Mouse (Mus musculus) lung, postnatal 14 days (tissue): ENCODE results near the gene Ptpro.

Experiments
- DNase-seq: peaks from one replicate; pipeline ENCODE4 v3.0.0; 2021

Gene Ptpro

DNA sequence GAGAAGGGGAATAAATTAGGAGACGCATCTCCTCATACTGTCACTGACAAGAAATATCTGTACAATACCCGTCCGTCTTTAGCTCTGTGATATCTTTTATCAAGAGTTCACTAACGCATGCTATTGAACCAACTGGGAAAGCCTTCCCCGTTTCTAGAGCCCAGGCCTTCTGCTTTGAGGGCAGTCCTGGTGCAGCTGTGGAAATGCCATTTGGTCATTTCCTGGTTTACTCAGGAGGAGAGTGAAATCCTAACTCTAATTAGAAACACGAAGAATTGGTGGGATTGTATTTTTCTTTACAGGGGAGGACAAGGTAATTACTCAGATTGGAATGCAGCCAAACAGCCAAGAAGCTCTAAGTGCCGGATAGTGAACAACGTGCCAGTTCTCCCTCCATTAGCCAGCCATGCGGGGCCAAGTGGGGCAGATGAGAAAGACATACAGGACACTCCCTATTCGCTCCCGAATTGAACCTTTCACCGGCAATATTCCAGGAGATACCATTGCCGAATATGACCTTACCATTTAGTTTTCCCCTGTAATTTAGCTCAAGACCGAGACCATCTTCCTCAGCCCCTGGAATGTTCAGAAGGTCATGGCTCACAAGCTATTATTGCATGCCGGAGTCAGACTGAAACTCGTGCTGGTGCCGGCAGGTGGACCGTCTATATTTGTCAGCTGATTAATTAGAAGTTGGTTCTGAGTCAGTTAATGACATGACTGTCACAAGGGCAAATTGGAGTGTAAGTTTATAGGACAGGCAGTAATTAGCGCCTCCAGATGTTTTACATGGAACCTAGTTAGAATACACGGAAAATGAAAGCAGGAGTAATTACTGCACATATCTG is 43.1 kb downstream of the Ptpro start:
- DNase-seq, result no peak

DNA sequence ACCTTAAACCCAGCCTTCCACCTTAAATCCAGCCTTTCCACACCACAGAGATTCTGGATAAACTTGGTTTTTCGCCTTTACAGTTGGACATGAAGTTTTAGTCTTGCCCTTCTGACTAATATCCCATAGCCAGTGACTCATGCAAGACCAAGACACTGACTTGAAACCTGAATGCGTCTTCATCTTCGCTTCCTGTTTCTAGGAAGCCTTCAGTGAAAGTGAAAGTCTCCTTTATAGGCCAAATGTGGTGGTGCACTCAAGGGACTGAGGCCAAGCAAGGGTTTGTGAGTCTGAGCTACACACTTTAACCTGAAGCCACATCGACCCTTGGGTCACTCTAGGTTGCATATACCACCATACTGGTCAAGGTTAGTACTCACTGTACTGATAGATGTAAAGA is 50.4 kb downstream of the Ptpro start:
- no peak for DNase-seq

DNA sequence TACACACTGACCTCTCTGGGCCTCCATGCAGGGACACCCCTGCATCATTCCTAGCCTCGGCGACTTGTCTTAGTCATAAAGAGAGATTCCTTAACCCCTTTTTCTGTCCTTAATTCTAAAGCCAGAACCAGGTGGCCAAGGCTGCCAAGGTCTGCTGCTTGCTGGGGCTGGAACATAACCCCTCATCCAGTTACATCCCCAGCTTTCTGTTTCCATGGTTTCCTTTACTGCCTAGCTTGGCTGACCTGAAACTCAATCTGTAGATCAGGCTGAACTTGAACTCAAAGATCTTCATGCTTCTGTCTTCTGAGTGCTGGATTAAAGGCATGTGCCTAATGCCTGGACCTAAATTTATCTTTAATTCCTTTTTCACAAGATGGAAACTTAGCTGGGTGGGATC is 51.7 kb downstream of the Ptpro start:
- DNase-seq, result no peak

DNA sequence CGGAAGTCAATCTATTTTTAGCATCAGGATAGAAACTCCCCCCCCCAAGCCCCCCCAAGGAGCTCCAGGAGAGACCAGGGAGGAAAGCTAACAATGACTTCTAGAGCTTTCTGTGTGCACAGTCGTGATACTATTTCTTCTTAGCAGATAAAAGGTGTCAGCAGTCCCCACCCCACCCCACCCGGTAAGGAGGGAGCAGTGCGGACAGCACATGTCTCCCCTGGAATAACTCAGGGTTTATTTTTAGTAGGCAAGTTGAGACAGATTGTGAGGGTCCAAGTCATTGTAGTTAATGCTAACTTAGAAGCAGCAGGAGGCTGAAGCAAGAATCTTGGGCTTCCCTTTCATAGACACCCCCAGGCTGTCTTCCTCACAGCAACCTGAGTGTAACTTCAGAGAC is 63.1 kb downstream of the Ptpro start:
- no peak for DNase-seq

DNA sequence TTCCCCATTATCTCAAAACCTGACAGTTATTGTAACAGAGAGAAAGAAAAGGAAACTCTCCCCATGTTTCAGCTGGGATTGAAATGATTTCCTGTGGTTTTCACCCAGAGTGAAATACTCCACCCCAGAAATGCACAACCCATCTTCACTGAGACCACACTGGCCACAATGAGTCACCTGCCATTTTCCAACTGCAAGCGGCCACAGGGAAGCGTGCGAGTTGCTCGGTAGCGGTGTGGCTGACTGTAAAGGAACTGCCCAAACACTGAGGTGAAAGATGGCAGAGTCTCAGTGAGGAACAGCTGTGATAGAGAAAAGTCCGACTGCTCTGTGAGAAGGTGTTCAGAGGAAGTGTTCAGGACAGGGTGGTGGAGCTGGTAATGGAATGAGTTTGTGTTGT is 64.2 kb downstream of the Ptpro start:
- DNase-seq, result no peak

DNA sequence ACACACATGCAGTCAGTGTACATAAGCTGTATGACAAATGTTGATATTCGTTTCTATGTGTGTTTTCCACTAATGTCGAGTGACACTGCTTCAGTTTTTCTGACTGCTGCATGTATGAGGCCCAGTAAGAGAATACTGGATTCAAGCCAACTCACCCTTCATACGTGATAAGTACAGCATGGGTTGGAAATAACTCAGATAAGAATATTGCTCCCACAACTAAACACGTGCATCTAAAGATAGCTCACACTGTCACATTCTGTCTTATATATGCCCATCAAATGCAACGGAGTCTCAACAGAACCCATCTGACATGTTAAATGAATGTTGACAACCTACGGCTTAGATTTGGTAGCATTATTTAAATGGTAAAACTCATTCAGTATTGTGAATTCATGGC is 65.4 kb downstream of the Ptpro start:
- no peak for DNase-seq

DNA sequence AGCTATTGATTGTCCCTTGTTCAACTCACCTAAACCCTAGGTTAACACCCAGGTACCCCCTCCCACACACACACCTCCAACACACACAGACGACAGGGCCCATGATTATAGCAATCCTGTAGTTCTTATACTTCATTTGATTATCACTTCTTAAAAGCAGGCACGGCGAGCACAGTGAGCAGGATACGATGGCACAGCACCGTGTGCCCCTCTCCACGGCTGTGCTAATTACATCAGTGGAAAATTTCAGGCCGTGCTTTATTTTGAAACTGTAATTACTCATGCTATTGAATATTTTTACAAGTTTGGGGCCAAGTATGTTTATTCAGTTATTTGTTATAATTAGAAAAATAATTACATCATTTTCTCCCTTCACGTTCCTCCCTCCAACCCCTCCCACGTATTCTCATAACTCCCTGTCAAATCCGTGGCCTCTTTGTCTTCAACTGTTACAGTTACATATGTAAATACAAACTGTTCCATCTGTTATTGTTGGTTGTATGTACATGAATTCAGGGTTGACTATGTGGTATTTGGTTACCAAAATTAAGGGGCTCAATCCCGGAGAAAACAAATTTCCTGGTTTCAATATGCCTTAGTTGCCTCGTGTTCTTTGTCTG is 66.2 kb downstream of the Ptpro start:
- no peak for DNase-seq

DNA sequence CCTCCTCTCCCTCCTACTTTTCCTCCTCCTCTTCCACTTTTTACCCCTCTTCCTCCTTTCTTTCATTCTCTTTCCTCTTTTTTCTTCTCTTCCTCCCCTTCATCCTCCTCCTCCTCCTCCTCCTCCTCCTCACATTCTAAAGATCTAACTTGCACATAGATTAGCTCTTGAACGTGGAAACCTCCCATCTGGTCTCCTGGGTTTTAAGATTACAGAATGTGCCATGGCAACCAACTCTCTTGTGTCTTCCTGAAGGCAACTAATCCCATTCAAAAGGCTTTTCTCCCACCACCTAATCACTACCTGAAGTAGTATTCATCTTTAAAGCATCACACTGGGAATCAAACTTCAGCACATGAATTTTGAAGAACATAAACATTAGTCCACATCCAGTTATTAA is 67.5 kb downstream of the Ptpro start:
- DNase-seq, result no peak

DNA sequence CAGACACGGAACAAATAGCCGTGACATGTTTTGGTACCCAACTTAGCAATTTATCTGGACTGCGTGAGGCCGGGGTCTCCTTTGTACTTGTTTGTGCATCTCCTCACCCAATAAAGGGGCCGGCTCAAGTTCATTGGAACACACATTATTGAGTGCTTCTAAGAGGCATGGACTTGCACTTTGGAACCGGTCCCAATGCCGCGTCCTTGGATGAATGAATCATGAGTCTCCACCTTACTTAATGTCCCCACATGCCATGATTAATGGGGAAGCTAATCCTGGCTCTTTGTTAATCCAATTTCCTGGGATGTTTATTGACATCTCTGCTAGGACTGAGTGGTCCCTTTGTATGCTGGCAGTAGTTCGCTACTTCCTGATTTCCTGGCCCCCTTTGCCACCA is 75.6 kb downstream of the Ptpro start:
- DNase-seq, result no peak

DNA sequence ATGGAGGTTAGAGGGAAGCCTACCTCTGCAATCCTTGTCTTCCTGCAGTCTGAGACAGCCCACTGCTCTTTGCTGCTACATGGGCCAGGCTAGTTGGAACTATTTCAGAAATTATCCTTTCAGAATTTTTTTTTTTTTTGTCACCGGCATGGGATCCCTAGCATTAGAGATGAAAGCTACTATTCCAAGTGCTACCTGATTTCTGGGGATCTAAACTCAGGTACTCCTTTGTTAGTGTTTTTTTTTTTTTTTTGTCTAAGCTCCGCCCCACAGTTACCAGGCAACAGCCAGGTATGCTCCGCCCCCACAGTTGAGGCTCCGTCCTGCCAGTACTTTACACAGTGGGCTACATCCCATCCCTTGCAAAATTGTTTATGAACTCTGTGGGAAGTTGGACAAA is 76.1 kb downstream of the Ptpro start:
- DNase-seq, result no peak

DNA sequence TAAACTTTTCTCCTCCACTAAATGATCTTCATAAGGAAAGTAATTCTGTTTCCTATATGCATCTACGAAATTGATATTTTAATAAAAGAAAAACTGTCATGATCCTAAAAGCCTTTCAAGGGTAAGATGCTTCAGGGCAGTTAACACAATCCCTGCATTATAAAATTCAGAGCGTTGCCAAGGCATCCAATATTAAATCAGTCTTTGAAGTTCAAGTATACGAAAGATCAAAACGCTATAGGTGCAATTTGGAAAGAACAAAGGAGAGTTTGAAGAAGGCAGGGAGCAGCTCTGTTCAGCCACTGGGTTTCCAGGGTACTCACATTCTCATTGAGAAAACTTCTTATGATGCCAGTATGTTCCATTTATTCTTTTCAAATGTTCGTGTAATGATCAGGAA is 78.7 kb downstream of the Ptpro start:
- DNase-seq, result no peak

DNA sequence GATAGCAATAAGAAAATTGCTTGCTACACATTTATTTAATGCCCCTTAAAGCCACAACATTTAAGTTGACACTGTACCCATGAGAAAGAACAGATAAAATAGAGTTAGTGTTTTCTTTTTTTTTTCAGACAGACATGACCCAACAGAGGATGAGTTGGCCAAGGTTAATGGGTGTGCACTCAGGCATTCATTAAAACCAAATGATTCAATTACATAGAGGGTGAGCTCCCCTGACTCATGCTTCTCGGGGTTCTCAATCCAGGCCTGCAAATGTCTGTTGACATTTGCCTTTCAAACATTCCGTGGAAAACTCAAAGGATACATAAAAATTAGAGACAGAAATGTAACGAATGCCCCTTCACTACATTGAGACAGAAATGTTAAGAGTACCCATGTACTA is 79.7 kb downstream of the Ptpro start:
- DNase-seq, result no peak

DNA sequence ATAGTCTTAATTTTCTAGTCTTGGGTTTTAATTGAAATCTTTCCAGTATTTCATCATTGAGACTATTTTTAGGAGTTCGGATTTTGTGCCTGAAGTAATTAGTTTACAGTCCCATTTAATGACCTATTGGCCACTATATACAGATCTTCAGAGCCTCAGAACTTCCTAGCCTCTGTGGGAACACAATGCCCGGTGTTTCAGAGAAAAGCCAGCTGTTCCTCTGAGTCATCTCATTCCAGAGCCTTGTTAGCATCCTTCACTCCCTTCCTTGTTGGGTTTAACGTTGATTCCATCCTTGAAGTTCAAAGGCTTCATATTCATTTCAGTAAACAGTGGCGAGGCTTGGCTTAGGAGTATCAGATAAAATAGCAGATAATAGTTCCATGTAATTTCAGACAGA is 87.0 kb downstream of the Ptpro start:
- DNase-seq, result peak; percentile 45

DNA sequence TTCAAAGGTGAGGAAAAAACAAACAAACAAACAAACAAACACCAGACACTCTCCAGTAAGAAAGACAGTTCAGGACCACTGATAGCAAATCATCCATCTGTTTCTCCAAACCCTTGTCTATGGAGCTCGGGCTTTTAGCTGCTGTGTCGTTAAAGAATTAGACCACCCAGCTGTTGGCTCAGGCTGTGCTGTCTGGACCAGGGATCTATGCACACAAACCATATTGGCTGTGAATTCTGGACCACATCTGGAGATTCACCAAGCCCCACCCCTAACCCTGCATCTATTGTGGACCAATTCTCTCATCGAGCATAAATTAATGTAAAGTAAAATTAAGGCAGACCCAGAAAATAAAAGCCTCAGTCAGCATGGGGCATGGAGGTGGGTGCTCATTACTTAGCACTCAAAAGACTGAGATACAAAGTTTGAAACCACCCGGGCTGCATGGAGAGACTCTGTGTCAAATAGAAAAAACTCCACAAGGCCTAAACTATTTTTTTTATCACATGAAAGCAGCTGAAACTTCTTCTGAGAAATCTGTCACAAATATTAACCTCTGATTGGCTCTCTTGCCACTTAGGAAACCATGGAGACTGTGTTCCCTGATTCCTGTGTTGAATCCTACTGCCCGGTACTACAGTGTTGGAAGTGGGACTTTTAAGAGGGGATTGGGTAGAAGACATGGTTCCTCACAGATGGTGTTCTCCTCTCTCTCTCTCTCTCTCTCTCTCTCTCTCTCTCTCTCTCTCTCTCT is 91.7 kb downstream of the Ptpro start:
- DNase-seq, result no peak

DNA sequence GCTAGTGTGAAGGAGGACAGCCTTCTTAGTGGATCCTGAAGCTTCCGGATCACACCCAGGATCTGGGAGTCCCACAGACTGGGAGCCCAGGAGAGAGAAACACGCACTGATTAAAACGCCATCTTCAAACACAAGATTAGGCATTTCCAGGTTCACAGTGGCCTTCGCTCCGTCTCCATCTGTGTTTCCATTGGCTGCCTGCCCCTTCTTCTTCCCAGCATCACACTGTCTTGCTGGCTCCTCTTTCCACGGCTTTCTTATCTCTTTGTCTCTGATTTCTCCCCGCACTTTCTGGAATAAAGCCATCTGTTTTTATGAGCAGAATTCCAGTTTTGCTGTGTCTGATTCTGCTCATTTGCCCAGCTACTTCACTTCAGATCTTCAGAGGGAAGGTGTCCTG is 108.0 kb downstream of the Ptpro start:
- DNase-seq, result no peak

DNA sequence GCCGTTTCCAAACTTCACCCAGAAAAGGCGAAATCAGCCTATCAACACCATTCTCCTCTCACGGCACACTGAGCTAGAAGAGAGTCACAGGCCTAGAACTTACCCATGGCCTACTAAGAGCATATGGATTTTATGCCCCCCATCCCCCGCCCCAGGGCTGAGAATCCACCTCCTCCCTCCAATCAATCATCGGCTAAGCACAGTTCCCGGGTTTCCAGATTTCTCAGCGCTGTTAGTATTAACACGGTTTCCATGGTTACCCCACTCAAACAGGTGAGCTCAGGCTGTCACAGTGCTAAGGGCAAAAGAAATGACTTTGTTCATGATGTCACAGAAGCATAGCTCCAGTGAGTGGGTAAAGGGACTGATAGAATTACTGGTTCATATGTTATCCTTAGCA is 110.1 kb downstream of the Ptpro start:
- no peak for DNase-seq

DNA sequence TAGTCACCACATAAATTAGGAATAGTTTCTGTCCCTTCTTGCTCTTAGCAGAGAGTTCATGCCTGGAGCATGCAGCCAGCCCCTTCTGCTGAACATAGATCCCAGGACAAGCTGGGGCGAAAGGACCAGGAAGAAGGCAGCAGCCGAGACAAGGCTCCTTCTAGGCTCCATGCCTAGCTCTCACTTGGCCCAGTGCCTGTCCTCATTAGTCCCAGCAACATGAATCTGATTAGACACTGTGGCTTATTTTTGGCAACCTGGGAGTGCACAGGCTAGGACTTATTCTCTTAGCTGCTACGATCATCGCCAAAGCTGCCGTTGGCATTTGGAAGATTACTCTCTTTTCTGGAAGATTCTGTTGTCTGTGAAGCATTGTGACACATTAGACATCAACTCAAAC is 112.6 kb downstream of the Ptpro start:
- DNase-seq, result peak; percentile 19

DNA sequence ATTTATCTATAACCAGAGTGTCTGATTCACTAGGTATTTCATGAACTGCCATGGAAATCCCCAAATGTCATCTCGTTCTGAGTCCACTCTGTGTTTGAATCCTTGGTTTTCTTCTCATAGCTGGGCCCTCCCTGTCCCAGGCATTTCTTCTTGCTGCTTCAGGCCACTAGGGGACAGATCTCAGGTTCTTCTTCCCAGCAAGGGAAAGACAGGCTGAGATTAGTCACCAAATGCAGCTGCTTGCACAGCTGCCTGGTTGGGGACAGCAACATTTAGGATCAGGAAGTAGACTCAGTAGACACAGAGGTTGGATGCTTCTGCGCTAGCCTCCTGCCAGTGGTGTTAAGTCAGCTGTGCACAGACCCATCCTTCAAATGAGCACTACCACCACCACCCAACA is 113.5 kb downstream of the Ptpro start:
- no peak for DNase-seq

DNA sequence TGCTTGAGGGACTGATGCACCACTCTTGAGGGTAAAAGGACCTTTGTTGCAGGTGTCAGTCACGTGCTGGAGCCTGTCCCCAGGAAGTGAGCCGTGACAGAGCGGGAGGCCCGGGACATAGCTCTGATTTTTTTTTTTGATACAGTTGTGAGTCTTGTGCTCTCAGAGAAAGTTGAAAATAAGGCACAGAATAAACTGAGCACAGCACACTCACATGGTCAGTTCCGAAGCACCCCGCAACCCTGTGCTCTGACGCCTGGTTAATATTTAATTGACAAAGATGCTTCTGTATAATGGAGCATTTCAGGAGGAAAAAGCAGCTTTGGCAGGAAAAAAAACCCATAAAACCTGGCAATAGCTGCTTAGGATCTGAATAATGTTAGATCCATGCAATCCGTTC is 118.6 kb downstream of the Ptpro start:
- no peak for DNase-seq

DNA sequence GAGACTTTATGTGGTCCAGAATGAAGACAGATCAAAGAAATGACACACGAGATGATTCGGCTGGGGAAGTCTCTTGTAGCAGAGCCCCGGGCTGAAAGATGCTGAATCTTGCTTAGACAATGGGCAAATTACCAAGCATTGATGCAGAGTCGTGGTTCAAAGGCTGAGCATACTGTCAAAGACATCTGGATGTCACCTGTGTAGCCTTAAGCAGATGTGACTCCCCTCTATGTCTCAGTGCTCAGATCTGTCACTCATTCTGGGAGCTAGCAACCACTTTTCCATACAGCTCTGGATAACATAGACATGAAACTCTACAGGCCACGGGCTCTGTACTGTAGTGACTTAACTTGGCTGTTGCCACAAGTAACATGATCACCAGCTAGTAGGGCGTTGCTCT is 119.3 kb downstream of the Ptpro start:
- DNase-seq, result no peak

DNA sequence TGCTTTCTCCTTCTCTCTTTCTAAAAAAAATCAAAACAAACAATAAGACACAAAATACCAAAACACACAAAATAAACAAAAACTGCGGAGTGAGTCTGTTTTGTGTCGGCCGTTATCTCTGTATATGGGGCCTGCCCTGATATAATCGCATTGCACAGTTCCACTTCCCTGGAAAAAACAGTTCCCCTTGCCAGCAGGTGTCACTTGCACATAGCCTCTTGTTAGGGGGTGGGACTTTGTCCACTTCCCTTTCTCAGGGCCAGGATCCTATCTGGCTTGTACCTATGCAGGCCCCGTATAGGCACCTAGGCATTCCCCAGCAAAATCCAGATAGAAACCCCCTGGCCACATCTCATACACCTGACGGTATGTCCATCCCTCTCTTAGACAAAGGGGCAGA is 121.8 kb downstream of the Ptpro start:
- no peak for DNase-seq

DNA sequence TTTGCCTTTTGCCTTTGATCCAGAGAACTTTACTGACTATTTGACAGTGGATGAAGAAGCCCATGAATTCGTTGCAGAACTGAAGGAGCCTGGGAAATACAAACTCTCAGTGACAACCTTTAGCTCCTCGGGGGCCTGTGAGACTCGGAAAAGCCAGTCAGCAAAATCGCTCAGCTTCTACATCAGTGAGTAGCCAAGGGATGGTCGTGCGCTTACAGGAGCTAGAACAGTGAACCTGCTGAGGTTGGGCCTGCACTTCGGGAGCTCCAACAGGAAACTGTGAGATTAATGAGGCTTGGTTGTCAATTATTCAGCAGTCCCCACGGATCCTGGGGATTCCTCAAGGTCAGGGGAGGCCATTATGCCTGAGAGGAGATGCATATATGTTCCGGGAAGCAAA is 130.4 kb downstream of the Ptpro start:
- DNase-seq, result no peak

DNA sequence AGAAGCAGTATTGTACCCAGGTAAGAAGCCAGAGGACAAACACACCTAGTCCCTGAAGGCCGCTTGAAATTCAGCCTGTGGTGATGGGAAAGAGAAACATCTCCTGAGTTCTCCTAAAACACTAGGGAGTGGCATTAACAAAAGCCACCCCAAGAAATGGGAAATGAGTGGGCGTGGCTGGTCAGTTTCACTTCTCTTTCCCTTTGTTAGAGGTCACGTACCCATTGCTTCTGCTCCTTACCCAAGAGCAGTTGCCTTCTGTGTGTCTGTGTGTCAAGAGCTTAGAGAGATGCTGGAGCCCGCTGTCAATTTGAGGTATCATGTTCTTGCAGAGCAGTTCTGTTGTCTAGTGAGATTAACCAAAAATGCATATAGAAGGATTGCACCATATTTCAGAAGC is 134.2 kb downstream of the Ptpro start:
- peak; percentile 8 for DNase-seq

DNA sequence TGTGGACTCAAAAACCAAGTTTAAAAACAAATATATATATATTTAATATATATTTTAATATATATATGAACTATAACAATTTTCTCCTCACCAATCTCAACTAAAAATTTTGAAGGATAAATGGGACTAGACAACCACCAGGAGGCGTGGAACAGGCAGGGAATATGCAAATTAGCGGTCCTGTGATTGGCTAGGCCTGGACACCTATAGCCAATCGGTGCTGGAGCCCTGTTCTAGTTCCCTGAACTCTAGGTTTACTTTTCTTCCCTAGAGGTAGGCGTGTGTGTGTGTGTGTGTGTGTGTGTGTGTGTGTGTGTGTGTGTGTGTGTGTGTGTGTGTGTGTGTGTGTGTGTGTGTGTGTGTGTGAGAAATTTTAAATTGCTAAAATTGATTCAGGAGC is 134.8 kb downstream of the Ptpro start:
- DNase-seq, result no peak
